Mouse (Mus musculus) limb, embryonic 15.5 days (tissue): ENCODE results near the gene Ttc25. TPM values are rescaled to one million over a fixed set of nuclear protein-coding genes. Genes with fewer than 3 reads are reported as not detected.

Experiments used
- ATAC-seq: fragments of 200-750 bp; cut with Nextera tagmentation; 2 replicates; pipeline ENCODE4 v1.8.0; 2017; ENCODE audit warnings: low read depth, moderate TSS enrichment; ENCODE audit not compliant: insufficient number of reproducible peaks, low FRiP score, low TSS enrichment
- H3K27ac ChIP-seq: fragments of 300-500 bp; sonication (generic); 2 replicates; pipeline ENCODE4 v1.5.1; 2015; ENCODE audit warnings: moderate library complexity, mild to moderate bottlenecking, inconsistent platforms
- H3K27me3 ChIP-seq: fragments of 300-500 bp; sonication (generic); 2 replicates; pipeline ENCODE4 v1.6.1; 2015; ENCODE audit warnings: inconsistent platforms
- H3K36me3 ChIP-seq: fragments of 300-500 bp; sonication (generic); 2 replicates; pipeline ENCODE4 v1.6.1; 2015; ENCODE audit warnings: inconsistent platforms
- H3K4me1 ChIP-seq: fragments of 300-500 bp; sonication (generic); 2 replicates; pipeline ENCODE4 v1.6.1; 2015; ENCODE audit warnings: inconsistent platforms
- H3K4me2 ChIP-seq: fragments of 300-500 bp; sonication (generic); 2 replicates; pipeline ENCODE4 v1.6.1; 2015; ENCODE audit warnings: mild to moderate bottlenecking, inconsistent platforms
- H3K4me3 ChIP-seq: fragments of 300-500 bp; sonication (generic); 2 replicates; pipeline ENCODE4 v1.5.1; 2015; ENCODE audit warnings: mild to moderate bottlenecking, inconsistent platforms
- H3K9ac ChIP-seq: fragments of 300-500 bp; sonication (generic); 2 replicates; pipeline ENCODE4 v1.6.1; 2015; ENCODE audit warnings: inconsistent platforms
- H3K9me3 ChIP-seq: fragments of 300-500 bp; sonication (generic); 2 replicates; pipeline ENCODE4 v1.6.1; 2016; ENCODE audit warnings: inconsistent platforms
- WGBS: fragments of 180-500 bp; shearing (Covaris S2); methylation state at CpG from one replicate; pipeline ENCODE4 v1.1.7; 2015; 5-methylcytosine and 5-hydroxymethylcytosine counted together
- polyA plus RNA-seq: library from polyadenylated mRNA; unstranded; fragments of >200 nt; fragmentation: Nextera tagmentation; extraction: Ambion mirVana; gene quantifications from 2 replicates; pipeline ENCODE4 v1.2.1, GENCODE M21; 2015

Ttc25 gene
- polyA plus RNA-seq, 1 experiment from 2014 or later, result 0.19 TPM

DNA sequence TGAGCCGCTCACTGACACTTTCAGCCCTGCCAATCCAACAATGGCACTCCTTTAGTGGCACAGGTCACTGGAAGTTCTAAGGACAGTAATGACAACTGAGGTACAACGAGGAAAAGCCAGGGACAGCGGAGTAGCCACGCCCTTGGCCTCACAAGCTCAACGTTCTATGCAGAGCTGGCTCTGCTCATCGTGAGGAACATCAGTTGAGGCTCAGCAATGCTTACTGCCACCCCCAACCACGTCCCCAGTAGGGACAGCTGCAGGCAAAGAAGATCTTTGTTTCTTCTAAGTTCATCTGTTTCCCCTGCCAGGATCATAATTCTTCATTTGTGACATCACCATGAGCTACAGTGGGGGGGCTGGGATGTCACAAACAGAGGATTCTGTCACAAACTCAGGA is 49.2 kb downstream of the Ttc25 start:
- Histone ChIP-seq H3K9ac (no peak overlapping the region), H3K4me1 (no peaks in the 10 kb centered on the region), H3K9me3 (no peaks in the 10 kb centered on the region), H3K27ac (no peak overlapping the region; the same call in 1 of the 2 replicates), H3K27me3 (no peaks in the 10 kb centered on the region), H3K4me3 (no peak overlapping the region), H3K4me2 (no peak overlapping the region), H3K36me3 (peaks cover 94% of the 10 kb centered on the region)
- no peak for ATAC-seq
- WGBS, result 79% methylated on average over 7 of the region's 7 CpGs

DNA sequence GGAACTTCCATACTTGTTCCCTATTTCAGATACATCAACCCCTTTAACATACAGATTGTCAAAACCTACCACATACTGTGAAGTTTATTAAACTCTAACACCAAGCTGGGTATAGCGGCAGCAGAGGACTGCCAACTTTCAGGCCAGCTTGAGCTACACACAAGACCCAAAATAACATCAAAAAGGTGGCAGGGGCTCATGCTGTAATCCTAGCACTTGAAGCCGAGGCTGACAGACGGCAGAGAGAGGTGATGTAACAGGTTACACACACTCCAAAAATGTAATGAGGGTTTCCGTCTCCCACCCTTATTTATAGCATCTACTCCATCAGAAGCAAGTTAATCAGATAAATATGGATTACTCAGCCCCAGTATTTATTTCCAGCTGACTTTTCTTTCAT is 50.1 kb downstream of the Ttc25 start:
- Histone ChIP-seq H3K4me1 (no peaks in the 10 kb centered on the region), H3K9me3 (no peaks in the 10 kb centered on the region), H3K4me2 (no peak overlapping the region), H3K9ac (no peak overlapping the region), H3K36me3 (peaks cover 95% of the 10 kb centered on the region), H3K27me3 (no peaks in the 10 kb centered on the region), H3K27ac (no peak overlapping the region), H3K4me3 (no peak overlapping the region)
- no peak for ATAC-seq
- WGBS, result 61% methylated on average over 4 of the region's 4 CpGs

DNA sequence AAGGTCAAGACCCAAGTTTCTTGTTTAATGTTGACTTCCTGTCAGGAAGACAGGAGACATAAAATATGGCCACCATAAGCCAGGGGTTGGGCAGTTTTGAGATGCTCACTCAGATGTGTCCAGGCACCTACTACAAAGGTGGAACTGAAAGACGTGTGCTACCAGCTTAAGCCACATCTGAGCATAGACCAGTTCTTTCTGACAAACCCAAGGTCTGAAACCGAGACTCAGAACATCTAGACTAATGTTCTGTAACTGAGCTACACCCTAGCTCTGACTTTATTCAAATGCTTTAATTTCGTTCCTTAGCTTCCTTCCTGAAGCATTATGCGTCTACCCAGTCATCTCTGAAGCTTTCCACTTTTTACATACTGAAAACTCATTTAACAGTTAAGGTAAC is 52.7 kb downstream of the Ttc25 start:
- 89% methylated on average over 4 of the region's 4 CpGs for WGBS
- Histone ChIP-seq H3K4me3 (no peak overlapping the region), H3K9me3 (no peaks in the 10 kb centered on the region), H3K9ac (no peak overlapping the region), H3K4me2 (no peak overlapping the region), H3K27ac (no peak overlapping the region), H3K4me1 (no peaks in the 10 kb centered on the region), H3K27me3 (no peaks in the 10 kb centered on the region), H3K36me3 (peaks cover 75% of the 10 kb centered on the region)
- no peak for ATAC-seq

DNA sequence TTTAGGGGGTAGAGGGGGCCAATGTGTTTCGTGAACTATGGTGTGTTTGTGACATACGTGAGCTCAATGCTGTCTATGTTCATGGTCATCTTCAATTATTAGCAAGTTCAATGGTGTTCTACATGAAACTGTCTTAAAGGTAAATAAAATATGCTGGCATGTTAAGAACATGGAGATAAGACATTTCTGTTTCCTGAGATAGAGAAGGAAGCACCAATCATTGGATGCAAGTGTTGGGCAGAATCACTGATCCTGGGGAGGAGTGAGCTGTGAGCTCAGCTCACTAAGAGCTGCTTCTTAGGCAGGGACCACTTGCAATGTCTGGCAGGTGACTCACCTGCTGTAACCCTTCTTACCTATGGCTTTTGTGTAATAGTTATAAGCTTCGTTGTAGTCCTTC is 56.0 kb downstream of the Ttc25 start:
- Histone ChIP-seq H3K4me1 (peaks cover 8% of the 10 kb centered on the region; the same call in 1 of the 2 replicates), H3K4me3 (no peak overlapping the region), H3K27me3 (no peaks in the 10 kb centered on the region), H3K9me3 (no peaks in the 10 kb centered on the region), H3K36me3 (peaks cover 46% of the 10 kb centered on the region), H3K9ac (no peak overlapping the region), H3K4me2 (no peak overlapping the region), H3K27ac (no peak overlapping the region)
- no peak for ATAC-seq
- WGBS, result 89% methylated on average over 3 of the region's 3 CpGs

DNA sequence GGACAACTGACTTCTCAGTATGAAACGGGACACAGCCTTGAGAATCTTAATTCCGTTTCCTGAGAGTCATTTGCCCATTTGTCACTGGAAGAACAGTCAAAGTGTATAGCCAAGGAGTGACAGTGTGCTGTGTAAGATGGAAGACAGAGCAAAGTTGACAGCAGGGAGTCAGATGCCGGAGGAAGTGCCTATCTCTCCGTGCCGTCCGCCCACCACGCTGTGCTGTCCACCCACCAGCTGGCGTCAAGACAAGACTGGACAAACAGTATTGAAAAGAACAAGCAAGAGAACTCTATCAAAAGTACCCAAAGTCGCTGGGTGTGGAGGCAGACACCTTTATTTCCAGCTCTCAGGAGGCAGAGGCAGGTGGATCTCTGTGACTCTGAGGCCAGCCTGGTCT is 57.7 kb downstream of the Ttc25 start:
- ATAC-seq, result no peak
- H3K9me3 ChIP-seq, result no peaks in the 10 kb centered on the region
- H3K36me3 ChIP-seq, result peaks cover 30% of the 10 kb centered on the region
- H3K9ac ChIP-seq, result no peak overlapping the region
- no peak overlapping the region for H3K27ac ChIP-seq
- no peaks in the 10 kb centered on the region for H3K27me3 ChIP-seq
- 94% methylated on average over 9 of the region's 9 CpGs for WGBS
- no peak overlapping the region for H3K4me2 ChIP-seq
- H3K4me3 ChIP-seq, result no peak overlapping the region
- H3K4me1 ChIP-seq, result peaks cover 8% of the 10 kb centered on the region; the same call in 1 of the 2 replicates

DNA sequence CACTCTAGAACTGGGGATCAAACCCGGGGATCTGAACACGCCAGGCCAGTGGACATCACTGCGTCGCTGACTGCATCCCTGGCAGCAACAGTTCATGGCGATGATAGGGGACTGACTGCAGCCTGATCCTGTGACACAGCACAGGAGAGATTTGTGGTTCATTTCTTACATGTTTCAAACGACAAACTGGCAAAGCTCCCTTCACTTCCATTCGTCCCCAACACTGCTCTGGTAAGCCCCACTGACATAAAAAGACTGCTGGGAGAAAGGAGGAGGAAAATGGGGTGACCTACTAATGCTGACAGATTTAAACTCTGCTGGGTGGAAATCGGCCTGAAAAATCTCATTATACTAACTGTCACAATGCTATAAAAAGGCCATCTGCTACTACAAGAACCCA is 58.4 kb downstream of the Ttc25 start:
- ATAC-seq, result no peak
- H3K4me3 ChIP-seq, result no peak overlapping the region
- 73% methylated on average over 8 of the region's 8 CpGs for WGBS
- peaks cover 8% of the 10 kb centered on the region; the same call in 1 of the 2 replicates for H3K4me1 ChIP-seq
- H3K9me3 ChIP-seq, result no peaks in the 10 kb centered on the region
- H3K27ac ChIP-seq, result peak overlapping the region; percentile 57; the same call in 1 of the 2 replicates
- H3K4me2 ChIP-seq, result no peak overlapping the region
- H3K27me3 ChIP-seq, result no peaks in the 10 kb centered on the region
- no peak overlapping the region for H3K9ac ChIP-seq
- peaks cover 30% of the 10 kb centered on the region for H3K36me3 ChIP-seq

DNA sequence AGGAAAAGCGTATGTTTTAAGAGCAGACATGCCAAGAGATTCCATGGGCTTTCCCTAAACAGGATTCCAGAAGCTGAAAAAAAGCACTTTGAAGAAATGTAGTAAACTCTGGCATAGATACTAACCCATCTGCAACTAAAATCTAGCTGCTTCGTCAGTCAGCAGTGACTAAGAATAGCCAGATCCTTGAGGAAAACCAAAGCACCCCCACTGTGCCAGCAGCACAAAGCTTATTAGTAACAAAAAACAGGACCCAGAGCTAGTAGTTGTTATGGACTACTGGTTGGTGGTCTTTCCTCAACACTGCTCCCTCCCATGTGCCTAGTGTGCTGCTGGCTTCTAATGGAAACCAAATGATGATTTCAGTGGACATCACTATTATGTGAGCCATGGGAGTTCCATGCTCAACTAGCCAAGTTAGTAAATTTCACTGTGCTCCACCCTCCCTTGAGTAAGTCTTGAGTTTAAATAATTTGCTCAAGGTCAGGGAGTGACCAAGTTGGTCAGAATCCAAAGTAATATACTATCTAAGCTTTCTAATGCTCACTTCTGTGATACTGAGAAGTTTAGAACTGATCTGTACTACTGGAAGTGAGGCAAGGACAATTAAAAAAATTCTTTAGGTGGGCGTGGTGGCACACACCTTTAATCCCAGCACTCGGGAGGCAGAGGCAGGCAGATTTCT is 59.1 kb downstream of the Ttc25 start:
- H3K36me3 ChIP-seq, result peaks cover 23% of the 10 kb centered on the region
- peak overlapping the region; percentile 57; the same call in 1 of the 2 replicates for H3K27ac ChIP-seq
- H3K4me1 ChIP-seq, result peaks cover 8% of the 10 kb centered on the region
- no peak overlapping the region for H3K9ac ChIP-seq
- no peak overlapping the region for H3K4me3 ChIP-seq
- H3K9me3 ChIP-seq, result no peaks in the 10 kb centered on the region
- no peak overlapping the region for H3K4me2 ChIP-seq
- 66% methylated on average over 4 of the region's 4 CpGs for WGBS
- ATAC-seq, result no peak
- H3K27me3 ChIP-seq, result no peaks in the 10 kb centered on the region

DNA sequence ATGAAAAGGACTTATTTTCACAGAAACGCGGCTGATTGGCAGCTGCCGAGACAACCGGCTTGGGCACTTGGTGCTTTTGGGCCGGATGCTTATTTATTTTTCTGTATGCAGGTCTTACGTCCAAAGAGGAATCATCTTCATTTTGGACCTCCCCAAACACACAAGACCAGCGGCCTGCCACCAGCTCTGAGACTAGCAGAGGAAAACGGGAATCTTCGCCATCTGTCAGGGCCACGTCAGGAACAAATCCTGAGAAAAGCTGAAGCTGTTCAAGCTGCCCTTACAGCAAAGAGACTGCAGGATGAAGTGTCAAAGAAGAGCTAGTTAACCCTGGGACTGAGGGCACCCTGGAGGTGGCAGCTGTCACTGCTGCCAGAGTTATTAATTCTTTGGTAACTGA is 60.0 kb downstream of the Ttc25 start:
- peaks cover 14% of the 10 kb centered on the region for H3K36me3 ChIP-seq
- WGBS, result 87% methylated on average over 10 of the region's 10 CpGs
- no peaks in the 10 kb centered on the region for H3K9me3 ChIP-seq
- H3K4me3 ChIP-seq, result no peak overlapping the region
- H3K27me3 ChIP-seq, result no peaks in the 10 kb centered on the region
- H3K4me1 ChIP-seq, result peaks cover 17% of the 10 kb centered on the region
- H3K27ac ChIP-seq, result no peak overlapping the region
- no peak overlapping the region for H3K9ac ChIP-seq
- no peak for ATAC-seq
- H3K4me2 ChIP-seq, result no peak overlapping the region

DNA sequence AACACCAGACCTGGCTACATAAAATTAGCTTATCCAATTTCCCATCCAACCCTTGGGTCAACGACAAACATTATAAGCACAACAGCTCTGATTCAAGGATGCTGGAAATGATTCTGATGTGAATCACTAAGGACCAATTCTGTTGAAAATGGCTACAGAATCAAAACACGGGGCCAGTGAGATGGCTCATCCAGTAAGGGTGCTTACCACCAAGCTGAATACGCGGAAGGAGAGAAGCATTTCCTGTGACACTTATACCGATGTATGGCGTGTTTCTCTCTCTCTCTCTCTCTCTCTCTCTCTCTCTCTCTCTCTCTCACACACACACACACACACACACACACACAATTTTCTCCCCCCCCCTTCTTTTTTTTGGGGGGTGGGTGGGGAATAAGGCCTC is 61.7 kb downstream of the Ttc25 start:
- ATAC-seq, result no peak
- Histone ChIP-seq H3K27me3 (no peaks in the 10 kb centered on the region), H3K4me3 (no peak overlapping the region), H3K4me2 (no peak overlapping the region), H3K9ac (no peak overlapping the region), H3K4me1 (peaks cover 20% of the 10 kb centered on the region), H3K36me3 (peaks cover 15% of the 10 kb centered on the region), H3K27ac (no peak overlapping the region), H3K9me3 (no peaks in the 10 kb centered on the region)
- 94% methylated on average over 6 of the region's 6 CpGs for WGBS

DNA sequence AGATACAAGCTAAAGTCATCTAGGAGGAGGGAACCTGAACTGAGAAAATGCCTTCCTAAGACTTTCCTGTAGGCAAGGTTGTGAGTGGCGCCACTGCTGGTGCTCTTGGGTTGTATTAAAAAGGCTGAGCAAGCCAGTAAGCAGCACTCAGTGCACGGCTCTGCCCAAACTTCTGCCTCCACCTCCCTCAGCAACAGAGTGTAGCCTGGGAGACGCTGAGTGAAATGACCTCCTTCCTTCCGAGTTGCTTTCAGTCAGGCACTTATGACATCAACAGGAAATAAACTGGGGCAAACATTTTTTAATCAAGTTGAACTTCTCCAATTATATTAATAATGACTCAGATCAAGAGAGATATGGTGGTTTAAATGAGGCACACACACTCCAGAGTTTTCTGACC is 63.4 kb downstream of the Ttc25 start:
- 65% methylated on average over 4 of the region's 4 CpGs for WGBS

DNA sequence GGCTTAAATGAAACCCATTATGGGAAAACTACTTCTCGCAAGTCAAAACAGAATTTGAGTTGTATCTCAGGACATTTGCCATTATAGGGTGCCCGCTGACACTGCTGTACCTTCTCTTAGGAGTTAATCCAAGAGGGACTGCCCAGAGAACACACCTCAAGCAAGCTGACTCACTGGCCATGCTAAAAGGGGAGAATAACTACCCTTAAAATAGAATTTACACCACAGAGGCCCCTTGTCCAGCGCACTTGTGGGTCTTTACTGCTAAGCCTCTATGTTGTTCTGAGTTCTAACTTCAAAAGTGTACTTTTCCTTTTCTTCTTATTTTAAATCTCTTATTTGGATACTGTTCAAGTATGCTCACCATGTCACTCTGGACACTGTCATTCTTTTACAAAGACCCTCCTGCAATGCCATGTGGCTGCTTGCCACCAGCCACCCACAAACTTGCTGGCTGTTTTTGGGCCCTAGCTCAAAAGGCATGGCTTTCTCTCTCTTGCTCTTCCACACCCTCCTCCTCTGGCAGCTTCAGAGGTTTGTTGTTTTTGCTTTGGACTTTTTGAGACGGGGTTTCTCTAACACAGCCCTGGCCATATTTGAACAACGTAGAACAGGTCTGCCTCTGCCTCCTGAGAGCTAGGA is 64.1 kb downstream of the Ttc25 start:
- 78% methylated on average over 5 of the region's 5 CpGs for WGBS
- peak overlapping the region; percentile 44 for H3K27ac ChIP-seq
- H3K36me3 ChIP-seq, result peaks cover 20% of the 10 kb centered on the region
- no peaks in the 10 kb centered on the region for H3K9me3 ChIP-seq
- no peak overlapping the region for H3K9ac ChIP-seq
- no peak overlapping the region for H3K4me2 ChIP-seq
- no peak for ATAC-seq
- H3K4me1 ChIP-seq, result peaks cover 15% of the 10 kb centered on the region
- H3K4me3 ChIP-seq, result no peak overlapping the region
- H3K27me3 ChIP-seq, result no peaks in the 10 kb centered on the region

More for the DNA sequence above, 63.4 kb downstream of the Ttc25 start:
- H3K27me3 ChIP-seq, result no peaks in the 10 kb centered on the region
- H3K9me3 ChIP-seq, result no peaks in the 10 kb centered on the region
- ATAC-seq, result no peak
- peaks cover 18% of the 10 kb centered on the region for H3K4me1 ChIP-seq
- no peak overlapping the region for H3K4me3 ChIP-seq
- peaks cover 20% of the 10 kb centered on the region for H3K36me3 ChIP-seq
- no peak overlapping the region for H3K9ac ChIP-seq
- H3K27ac ChIP-seq, result peak overlapping the region; percentile 44; the same call in 1 of the 2 replicates
- H3K4me2 ChIP-seq, result no peak overlapping the region

DNA sequence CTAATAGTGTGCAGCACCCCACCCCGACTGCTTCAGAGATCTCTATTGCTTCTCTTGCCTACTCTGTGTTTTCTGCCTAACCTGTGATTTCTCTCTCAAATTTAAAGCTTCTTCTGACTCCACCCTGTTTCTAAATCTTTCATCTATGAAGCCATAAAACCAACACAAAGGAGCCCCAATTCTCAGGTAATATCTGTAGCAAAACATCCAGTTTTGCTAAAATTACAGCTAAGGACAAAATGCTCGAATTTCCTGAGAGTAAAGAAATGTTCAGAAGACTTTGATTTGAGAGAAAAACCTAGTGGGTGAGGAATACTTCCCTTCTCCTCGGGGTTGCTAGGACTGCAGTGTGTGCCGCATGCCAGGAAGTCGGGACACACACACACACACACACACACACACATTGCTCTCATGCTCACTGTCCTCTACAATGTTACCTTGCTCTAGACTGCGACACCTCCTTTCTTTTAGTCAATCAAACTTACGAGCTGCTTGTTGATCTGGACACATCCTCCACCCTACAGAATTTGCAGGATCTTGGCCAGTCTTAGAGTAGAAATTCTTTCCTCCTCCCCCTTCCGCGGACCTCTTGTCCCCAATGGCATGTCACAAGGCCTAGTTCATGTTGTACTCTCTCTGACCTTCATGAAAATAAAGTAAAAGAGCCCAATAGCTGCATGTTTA is 64.7 kb downstream of the Ttc25 start:
- Histone ChIP-seq H3K27ac (peak overlapping the region; percentile 44), H3K4me3 (no peak overlapping the region), H3K4me2 (no peak overlapping the region), H3K36me3 (peaks cover 20% of the 10 kb centered on the region), H3K9me3 (no peaks in the 10 kb centered on the region), H3K9ac (no peak overlapping the region), H3K4me1 (peaks cover 14% of the 10 kb centered on the region), H3K27me3 (no peaks in the 10 kb centered on the region)
- 82% methylated on average over 9 of the region's 9 CpGs for WGBS
- ATAC-seq, result no peak
